Mouse (Mus musculus): ENCODE results near the gene Atp6v0e. TPM values are rescaled to one million over a fixed set of nuclear protein-coding genes. Genes with fewer than 3 reads are reported as not detected.

Atp6v0e gene
- polyA plus RNA-seq, 1 experiment from 2014 or later = 185 TPM

DNA sequence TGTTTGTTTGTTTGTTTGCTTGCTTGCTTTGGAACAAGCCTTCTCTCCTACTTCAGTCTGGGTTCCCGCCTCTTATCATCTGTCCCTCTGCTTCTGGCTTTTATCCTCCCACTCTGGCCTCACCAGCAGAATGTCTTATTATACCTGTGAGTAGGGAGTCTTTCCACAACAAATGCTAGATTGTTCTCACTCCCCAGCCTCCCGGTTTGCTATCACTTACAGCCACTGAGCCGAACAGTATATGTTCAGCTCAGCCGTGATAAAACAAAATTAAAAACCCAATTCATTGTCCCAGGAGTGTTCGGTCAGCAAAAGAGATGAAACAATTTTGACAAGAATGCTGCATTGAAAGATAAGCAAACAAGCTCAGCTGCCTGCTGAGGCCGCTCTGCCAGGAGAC lies 47.0 kb downstream of the Atp6v0e start:
- Histone ChIP-seq H3K9ac (ENCODE audit: low read length) (no peak overlapping the region), H3K4me2 (ENCODE audit: low read length) (no peak overlapping the region), H3K36me3 (ENCODE audit: control insufficient read depth, insufficient read depth, low read length) (no peaks in the 10 kb centered on the region), H3K4me3 (ENCODE audit: low read depth, low read length) (no peak overlapping the region), H3K27me3 (replicated peaks; ENCODE audit: control insufficient read depth, insufficient read depth, low read length) (no peaks in the 10 kb centered on the region), H3K27ac (ENCODE audit: low read depth, low read length) (no peak overlapping the region), H3K9me3 (replicated peaks; ENCODE audit: control insufficient read depth, low read length) (no peaks in the 10 kb centered on the region), H3K4me1 (ENCODE audit: control insufficient read depth, insufficient read depth, low read length) (no peaks in the 10 kb centered on the region; the same call in 1 of the 2 replicates)
- DNase-seq (ENCODE audit: low spot score) = no peak
- ATAC-seq = no peak
- 40% methylated on average over 6 of the region's 6 CpGs for WGBS

DNA sequence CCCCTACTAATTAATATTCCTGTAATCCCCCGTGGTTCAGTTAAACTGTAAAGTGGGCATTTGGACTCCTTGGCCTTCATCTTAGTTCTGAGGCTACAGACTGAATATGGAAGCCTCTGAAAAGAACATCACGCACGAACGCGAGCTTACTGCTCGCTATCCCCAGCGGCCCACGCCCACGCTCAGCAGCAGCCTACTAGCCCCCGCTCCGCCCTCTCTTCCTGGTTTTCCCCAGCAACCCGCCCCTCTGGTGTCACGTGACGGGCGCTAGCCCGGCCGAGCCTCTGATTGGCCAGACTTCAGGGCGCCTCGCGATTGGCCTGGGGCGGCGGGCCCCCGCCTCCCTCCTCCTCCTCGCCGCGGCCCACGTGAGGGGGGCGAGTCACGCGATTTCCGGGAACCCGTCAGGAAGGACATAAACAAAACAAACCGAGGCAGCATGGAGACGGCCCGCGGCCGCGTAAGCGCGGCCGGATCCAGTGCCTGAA lies 52.3 kb downstream of the Atp6v0e start, which contains the start of gene Crebrf:
TSS of gene Crebrf (plus strand) at position 380 of the 488 bp plus-strand sequence.
- under 1% methylated on average over 41 of the region's 41 CpGs for WGBS
- ATAC-seq = peak; percentile 80

DNA sequence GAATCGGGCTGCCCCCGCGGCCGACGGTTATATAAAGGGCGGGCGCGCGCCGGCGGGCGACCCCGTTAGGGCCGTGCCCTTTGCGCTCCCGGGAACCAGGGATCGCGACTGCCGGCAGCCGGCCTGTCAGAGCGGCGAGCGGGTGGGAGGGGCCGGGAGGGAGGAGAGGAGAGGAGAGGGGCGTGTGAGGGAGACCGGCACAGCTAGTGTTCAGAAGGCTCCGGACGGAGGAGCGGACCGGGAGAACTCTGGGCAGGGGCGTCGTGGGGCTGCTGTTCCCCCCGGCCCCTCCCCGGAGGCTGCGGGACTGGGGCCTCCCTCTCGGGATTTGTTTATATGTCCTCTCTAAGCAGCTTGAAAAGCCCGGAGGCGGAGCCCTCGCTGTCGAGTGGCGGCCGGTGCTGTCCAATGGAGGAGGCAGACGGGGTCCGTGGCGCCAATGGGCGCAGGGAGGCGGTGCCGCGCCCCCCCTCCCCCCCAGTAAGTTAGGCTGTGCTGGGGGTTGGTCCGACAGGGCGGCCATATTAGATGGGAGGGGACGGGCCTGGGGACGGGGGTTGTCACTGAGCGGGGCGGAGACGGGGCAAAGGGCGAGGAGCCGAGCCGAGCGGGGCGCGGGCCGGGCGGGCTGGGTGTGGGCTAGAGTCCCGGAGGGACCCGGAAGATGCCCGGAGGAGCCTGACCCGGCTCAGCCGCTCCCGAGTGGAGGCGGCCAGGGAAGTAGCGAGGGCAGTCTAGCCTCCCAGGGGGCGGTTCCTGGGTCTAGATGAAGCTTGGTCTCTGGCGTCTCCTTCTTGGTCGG lies 53.1 kb downstream of the Atp6v0e start:
- Histone ChIP-seq H3K27ac (ENCODE audit: low read depth, low read length) (peak overlapping the region; percentile 64), H3K9ac (ENCODE audit: low read length) (peak overlapping the region; percentile 75), H3K27me3 (replicated peaks; ENCODE audit: control insufficient read depth, insufficient read depth, low read length) (no peaks in the 10 kb centered on the region; the same call in 1 of the 2 replicates), H3K9me3 (replicated peaks; ENCODE audit: control insufficient read depth, low read length) (no peaks in the 10 kb centered on the region), H3K4me2 (ENCODE audit: low read length) (peak overlapping the region; percentile 63), H3K4me3 (ENCODE audit: low read depth, low read length) (peak overlapping the region; percentile 97), H3K36me3 (ENCODE audit: control insufficient read depth, insufficient read depth, low read length) (no peaks in the 10 kb centered on the region), H3K4me1 (ENCODE audit: control insufficient read depth, insufficient read depth, low read length) (no peaks in the 10 kb centered on the region)
- DNase-seq (ENCODE audit: low spot score) = peak; percentile 99
- under 1% methylated on average over 65 of the region's 75 CpGs for WGBS
- ATAC-seq = peak; percentile 98

More for the DNA sequence above, 52.3 kb downstream of the Atp6v0e start, which contains the start of gene Crebrf:
- Histone ChIP-seq H3K36me3 (ENCODE audit: control insufficient read depth, insufficient read depth, low read length) (no peaks in the 10 kb centered on the region), H3K4me2 (ENCODE audit: low read length) (peak within 1 kb of the TSS; percentile 69), H3K27me3 (replicated peaks; ENCODE audit: control insufficient read depth, insufficient read depth, low read length) (no peaks in the 10 kb centered on the region), H3K9me3 (replicated peaks; ENCODE audit: control insufficient read depth, low read length) (no peaks in the 10 kb centered on the region), H3K4me3 (ENCODE audit: low read depth, low read length) (peak within 1 kb of the TSS; percentile 97), H3K4me1 (ENCODE audit: control insufficient read depth, insufficient read depth, low read length) (no peaks in the 10 kb centered on the region), H3K27ac (ENCODE audit: low read depth, low read length) (peak within 1 kb of the TSS; percentile 64), H3K9ac (ENCODE audit: low read length) (peak within 1 kb of the TSS; percentile 75)
- DNase-seq (ENCODE audit: low spot score) = peak; percentile 99

- ATAC-seq = no peak
- Histone ChIP-seq H3K4me3 (ENCODE audit: low read depth, low read length) (no peak overlapping the region), H3K9ac (ENCODE audit: low read length) (no peak overlapping the region), H3K4me1 (ENCODE audit: control insufficient read depth, insufficient read depth, low read length) (no peaks in the 10 kb centered on the region), H3K27ac (ENCODE audit: low read depth, low read length) (no peak overlapping the region), H3K4me2 (ENCODE audit: low read length) (no peak overlapping the region), H3K36me3 (ENCODE audit: control insufficient read depth, insufficient read depth, low read length) (no peaks in the 10 kb centered on the region), H3K27me3 (replicated peaks; ENCODE audit: control insufficient read depth, insufficient read depth, low read length) (no peaks in the 10 kb centered on the region; the same call in 1 of the 2 replicates), H3K9me3 (replicated peaks; ENCODE audit: control insufficient read depth, low read length) (no peaks in the 10 kb centered on the region)
- DNase-seq (ENCODE audit: low spot score) = no peak
- 56% methylated on average over 2 of the region's 2 CpGs for WGBS
These were observed 54.8 kb downstream of the Atp6v0e start for GRCm38 (mm10) chr17:26717868-26718267.

DNA sequence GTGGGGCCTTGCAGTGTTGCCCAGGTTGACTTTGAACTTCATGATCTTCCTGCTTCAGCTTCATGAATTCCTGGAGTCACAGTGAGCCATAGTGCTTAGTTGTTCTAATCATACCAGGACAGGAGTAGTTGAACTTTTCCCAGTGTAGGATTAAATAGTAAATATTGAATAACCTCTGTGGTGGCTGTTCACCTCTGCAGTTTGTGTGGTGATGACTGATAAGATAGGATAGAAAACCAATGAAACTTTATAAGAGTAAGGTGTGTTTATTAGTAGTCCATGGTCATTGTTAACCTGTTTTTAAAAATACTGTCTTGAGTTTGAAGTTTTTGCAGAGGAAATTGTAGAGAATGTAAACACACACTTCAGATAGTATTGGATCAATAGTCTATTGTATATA lies 56.4 kb downstream of the Atp6v0e start:
- Histone ChIP-seq H3K4me1 (ENCODE audit: control insufficient read depth, insufficient read depth, low read length) (no peaks in the 10 kb centered on the region), H3K9ac (ENCODE audit: low read length) (no peak overlapping the region), H3K4me2 (ENCODE audit: low read length) (no peak overlapping the region), H3K27me3 (replicated peaks; ENCODE audit: control insufficient read depth, insufficient read depth, low read length) (no peaks in the 10 kb centered on the region; the same call in 1 of the 2 replicates), H3K9me3 (replicated peaks; ENCODE audit: control insufficient read depth, low read length) (no peaks in the 10 kb centered on the region), H3K36me3 (ENCODE audit: control insufficient read depth, insufficient read depth, low read length) (no peaks in the 10 kb centered on the region), H3K27ac (ENCODE audit: low read depth, low read length) (no peak overlapping the region), H3K4me3 (ENCODE audit: low read depth, low read length) (no peak overlapping the region)
- DNase-seq (ENCODE audit: low spot score) (no peak), ATAC-seq (no peak)

DNA sequence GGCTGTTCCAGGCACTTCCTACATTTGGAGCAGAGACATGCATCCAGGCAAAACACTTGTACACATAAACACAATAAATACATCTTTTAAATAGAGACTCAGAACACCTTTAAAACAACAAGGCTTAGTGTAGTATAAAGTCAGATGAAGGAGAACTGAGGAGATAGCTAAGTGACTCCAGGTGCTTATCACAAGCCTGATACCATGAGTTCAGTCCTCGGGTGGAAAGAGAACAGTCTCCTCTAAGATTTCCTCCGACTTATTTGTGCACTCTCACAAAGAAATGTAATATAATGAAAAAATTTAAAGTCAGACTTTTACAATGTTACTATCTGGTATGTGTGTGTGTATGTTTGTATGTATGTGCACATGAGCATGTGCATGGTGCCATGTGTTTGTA lies 58.8 kb downstream of the Atp6v0e start:
- ATAC-seq (no peak), DNase-seq (ENCODE audit: low spot score) (no peak)
- H3K27ac ChIP-seq (ENCODE audit: low read depth, low read length) = no peak overlapping the region
- H3K4me1 ChIP-seq (ENCODE audit: control insufficient read depth, insufficient read depth, low read length) = no peaks in the 10 kb centered on the region
- H3K36me3 ChIP-seq (ENCODE audit: control insufficient read depth, insufficient read depth, low read length) = no peaks in the 10 kb centered on the region
- H3K4me3 ChIP-seq (ENCODE audit: low read depth, low read length) = no peak overlapping the region
- no peaks in the 10 kb centered on the region; the same call in 1 of the 2 replicates for H3K27me3 ChIP-seq (replicated peaks; ENCODE audit: control insufficient read depth, insufficient read depth, low read length)
- 80% methylated on average over 2 of the region's 2 CpGs for WGBS
- H3K9ac ChIP-seq (ENCODE audit: low read length) = no peak overlapping the region
- H3K4me2 ChIP-seq (ENCODE audit: low read length) = no peak overlapping the region
- H3K9me3 ChIP-seq (replicated peaks; ENCODE audit: control insufficient read depth, low read length) = no peaks in the 10 kb centered on the region

GRCm38 (mm10) chr17:26724790-26725189 lies 61.8 kb downstream of the Atp6v0e start:
- no peak for ATAC-seq
- no peak overlapping the region for H3K9ac ChIP-seq (ENCODE audit: low read length)
- no peaks in the 10 kb centered on the region for H3K4me1 ChIP-seq (ENCODE audit: control insufficient read depth, insufficient read depth, low read length)
- H3K27me3 ChIP-seq (replicated peaks; ENCODE audit: control insufficient read depth, insufficient read depth, low read length) = no peaks in the 10 kb centered on the region; the same call in 1 of the 2 replicates
- H3K4me2 ChIP-seq (ENCODE audit: low read length) = no peak overlapping the region
- no peak for DNase-seq (ENCODE audit: low spot score)
- H3K36me3 ChIP-seq (ENCODE audit: control insufficient read depth, insufficient read depth, low read length) = no peaks in the 10 kb centered on the region
- no peak overlapping the region for H3K27ac ChIP-seq (ENCODE audit: low read depth, low read length)
- WGBS = 67% methylated on average over 1 of the region's 1 CpGs
- H3K4me3 ChIP-seq (ENCODE audit: low read depth, low read length) = no peak overlapping the region
- no peaks in the 10 kb centered on the region for H3K9me3 ChIP-seq (replicated peaks; ENCODE audit: control insufficient read depth, low read length)

- no peak overlapping the region for H3K4me2 ChIP-seq (ENCODE audit: low read length)
- H3K4me3 ChIP-seq (ENCODE audit: low read depth, low read length) = no peak overlapping the region
- no peaks in the 10 kb centered on the region for H3K27me3 ChIP-seq (replicated peaks; ENCODE audit: control insufficient read depth, insufficient read depth, low read length)
- DNase-seq (ENCODE audit: low spot score) = no peak
- H3K27ac ChIP-seq (ENCODE audit: low read depth, low read length) = no peak overlapping the region
- ATAC-seq = no peak
- no peaks in the 10 kb centered on the region for H3K9me3 ChIP-seq (replicated peaks; ENCODE audit: control insufficient read depth, low read length)
- no peaks in the 10 kb centered on the region for H3K4me1 ChIP-seq (ENCODE audit: control insufficient read depth, insufficient read depth, low read length)
- H3K9ac ChIP-seq (ENCODE audit: low read length) = no peak overlapping the region
- H3K36me3 ChIP-seq (ENCODE audit: control insufficient read depth, insufficient read depth, low read length) = no peaks in the 10 kb centered on the region
- WGBS = 92% methylated on average over 1 of the region's 1 CpGs
These were observed 63.6 kb downstream of the Atp6v0e start for GRCm38 (mm10) chr17:26726674-26727073.

DNA sequence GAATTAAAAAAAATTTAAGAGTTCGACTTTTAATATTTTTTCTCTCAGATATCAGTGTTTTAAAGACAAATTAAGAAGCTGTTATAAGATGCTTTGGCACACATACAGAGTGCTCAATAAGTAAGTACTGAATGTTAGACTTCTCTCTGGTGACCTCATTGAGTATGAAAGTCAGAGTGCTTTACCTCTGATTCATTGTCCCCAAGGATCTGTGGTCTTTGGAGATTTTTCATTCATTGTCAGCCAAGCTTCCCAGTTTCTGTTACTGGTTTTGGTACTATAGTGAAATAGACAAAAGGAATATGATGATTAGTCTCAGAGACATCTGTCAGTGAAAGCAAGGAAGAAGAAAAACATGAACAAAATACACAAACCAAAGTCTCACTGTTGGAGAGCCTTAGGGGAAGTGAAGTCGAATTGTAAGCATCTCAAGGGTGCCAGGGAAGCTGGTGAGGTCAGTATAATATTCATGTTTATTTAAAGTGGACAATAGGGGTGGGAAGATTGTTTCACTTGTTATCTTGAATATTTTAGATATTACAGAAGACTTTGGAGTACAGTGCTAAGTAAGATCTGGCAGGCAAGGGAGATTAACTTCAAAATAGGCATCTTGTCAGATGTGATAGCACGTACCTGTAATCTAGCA lies 64.2 kb downstream of the Atp6v0e start:
- H3K9ac ChIP-seq (ENCODE audit: low read length) = no peak overlapping the region
- H3K4me3 ChIP-seq (ENCODE audit: low read depth, low read length) = no peak overlapping the region
- no peak for DNase-seq (ENCODE audit: low spot score)
- H3K4me1 ChIP-seq (ENCODE audit: control insufficient read depth, insufficient read depth, low read length) = no peaks in the 10 kb centered on the region
- WGBS = 76% methylated on average over 3 of the region's 3 CpGs
- no peaks in the 10 kb centered on the region for H3K9me3 ChIP-seq (replicated peaks; ENCODE audit: control insufficient read depth, low read length)
- H3K27ac ChIP-seq (ENCODE audit: low read depth, low read length) = no peak overlapping the region
- no peak for ATAC-seq
- H3K27me3 ChIP-seq (replicated peaks; ENCODE audit: control insufficient read depth, insufficient read depth, low read length) = no peaks in the 10 kb centered on the region
- no peak overlapping the region for H3K4me2 ChIP-seq (ENCODE audit: low read length)
- no peaks in the 10 kb centered on the region for H3K36me3 ChIP-seq (ENCODE audit: control insufficient read depth, insufficient read depth, low read length)

Measured in forebrain, embryonic 14.5 days (tissue).